Mouse (Mus musculus): ENCODE data around the gene Cobll1.
A peak's percentile ranks its signal among the peaks of the same experiment; 100 is the strongest.
"Not testable (repeated sequence)": the region's sequence is repeated elsewhere in the genome, so short reads cannot be mapped to it uniquely, and the experiment has no call there.

The Cobll1 gene

GRCm38 (mm10) chr2:65238964-65239570, at the start of gene Cobll1:
Cobll1 (minus strand) TSS chr2:65239403.
- no peak for DNase-seq

GRCm38 (mm10) chr2:65288696-65289095, 49.5 kb upstream of the Cobll1 start:
- DNase-seq = no peak

DNA sequence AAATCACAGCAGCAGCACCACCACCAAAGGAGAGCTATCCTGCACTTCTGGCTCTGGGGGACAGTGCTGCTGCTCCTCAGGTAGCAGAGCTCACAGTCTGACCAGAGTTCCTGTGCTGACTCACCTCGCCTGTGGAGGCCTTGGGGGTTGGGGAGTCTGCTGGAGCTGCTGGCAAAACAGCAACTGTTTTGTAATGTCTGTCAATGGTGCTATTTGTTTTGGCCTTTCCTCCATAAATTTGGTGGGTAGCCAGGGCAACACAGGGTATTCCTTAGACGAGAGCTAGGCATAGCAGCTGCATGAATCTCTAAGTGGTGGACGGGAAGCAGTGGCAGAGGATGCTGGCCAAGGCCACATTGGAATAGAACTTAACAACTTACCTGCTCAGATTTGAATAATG, 46.2 kb upstream of the Cobll1 start:
- DNase-seq = peak; percentile 26

DNA sequence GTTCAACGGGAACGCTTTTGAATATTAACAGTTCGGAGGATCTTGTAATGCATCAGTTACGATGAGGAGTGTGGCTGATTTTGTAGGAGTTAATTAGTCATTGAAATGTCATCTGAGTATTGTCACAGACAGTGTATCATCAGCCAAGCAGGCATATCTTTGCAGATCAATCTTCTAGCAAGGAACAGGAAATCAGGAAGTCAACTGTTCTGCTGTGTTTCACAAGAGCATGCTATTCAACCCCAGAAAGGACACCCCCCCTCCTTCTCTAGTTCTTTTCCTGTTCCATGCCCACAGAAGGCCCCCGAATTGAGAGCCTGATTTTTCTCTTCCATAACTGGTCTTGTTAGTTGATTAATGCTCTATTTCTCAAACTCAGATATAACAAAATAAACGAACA, 43.8 kb upstream of the Cobll1 start:
- no peak for DNase-seq

GRCm38 (mm10) chr2:65279029-65279690, 40.0 kb upstream of the Cobll1 start:
- peak; percentile 14 for DNase-seq

DNA sequence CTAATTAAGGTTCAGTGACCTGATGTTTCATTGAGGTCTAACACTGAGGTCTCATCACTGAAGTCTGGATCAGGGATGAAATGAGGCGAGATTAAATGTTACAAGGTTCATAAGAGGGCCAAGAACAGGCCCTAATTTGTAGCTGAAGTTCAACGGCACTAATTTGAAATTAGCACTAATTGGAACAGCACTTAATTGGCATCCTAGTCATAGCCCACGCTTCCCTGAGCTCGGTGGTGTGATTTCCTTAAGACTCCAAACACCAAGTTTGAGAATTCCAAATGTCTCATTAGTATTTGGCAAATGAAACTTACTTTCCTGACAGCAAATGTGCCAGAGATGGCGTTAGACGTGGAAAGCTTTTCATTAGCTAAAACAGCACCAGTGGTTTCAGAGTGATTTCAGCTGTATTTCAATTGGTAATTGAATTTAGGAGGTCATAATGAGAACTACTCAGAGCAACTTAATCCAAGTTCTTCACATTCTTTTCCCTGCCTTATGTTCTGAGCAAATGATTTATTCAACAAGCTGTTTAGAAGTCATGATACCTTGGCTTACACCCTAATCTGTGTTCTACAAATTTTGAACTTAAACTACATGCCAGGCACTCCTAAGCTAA, 36.3 kb upstream of the Cobll1 start:
- peak; percentile 12 for DNase-seq

- no peak for DNase-seq
Observed at GRCm38 (mm10) chr2:65273910-65274309, 34.7 kb upstream of the Cobll1 start.

- DNase-seq = no peak
Observed at GRCm38 (mm10) chr2:65268731-65269130, 29.5 kb upstream of the Cobll1 start.

DNA sequence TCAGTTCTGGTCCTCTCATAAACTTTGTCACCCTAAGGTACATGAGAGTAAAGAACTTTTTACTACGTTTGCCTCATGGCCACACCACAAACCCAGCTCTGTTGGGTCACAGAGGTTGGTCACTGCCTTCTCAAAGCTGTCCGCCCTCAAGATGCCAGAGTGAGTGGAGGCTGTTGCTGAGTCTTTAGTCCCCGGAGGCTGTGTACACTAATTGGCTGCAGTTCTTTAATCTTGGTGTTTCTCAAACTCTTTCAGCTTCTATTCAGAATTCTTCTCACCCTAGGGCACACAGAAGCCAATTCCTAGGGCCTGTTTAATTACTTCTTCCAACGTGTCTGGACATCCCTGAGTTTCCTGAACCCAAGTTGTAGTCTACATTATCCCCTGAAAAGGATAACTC, 28.6 kb upstream of the Cobll1 start:
- no peak for DNase-seq

GRCm38 (mm10) chr2:65266576-65267299, 27.5 kb upstream of the Cobll1 start:
- no peak for DNase-seq

DNA sequence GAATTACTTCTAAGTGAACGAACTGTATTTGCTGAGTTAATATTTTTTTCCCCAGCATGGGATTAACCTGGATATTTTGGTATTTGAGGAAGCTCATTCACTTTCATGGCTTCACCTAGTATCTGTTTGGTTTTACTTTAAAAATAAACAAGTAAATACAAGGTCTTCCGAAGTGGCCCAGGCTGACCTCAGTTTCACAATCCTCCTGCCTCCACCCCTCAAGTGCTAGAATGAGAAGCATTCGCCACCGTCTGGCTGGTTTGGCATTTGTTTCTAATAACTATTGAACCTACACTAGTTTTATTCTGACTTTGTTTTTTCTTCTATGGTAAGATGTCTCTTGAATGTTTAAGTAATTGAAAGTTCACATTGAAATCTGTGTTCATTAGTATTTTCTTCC, 23.0 kb upstream of the Cobll1 start:
- DNase-seq = no peak

GRCm38 (mm10) chr2:65260828-65261227, 21.6 kb upstream of the Cobll1 start:
- DNase-seq = not testable (repeated sequence)

DNA sequence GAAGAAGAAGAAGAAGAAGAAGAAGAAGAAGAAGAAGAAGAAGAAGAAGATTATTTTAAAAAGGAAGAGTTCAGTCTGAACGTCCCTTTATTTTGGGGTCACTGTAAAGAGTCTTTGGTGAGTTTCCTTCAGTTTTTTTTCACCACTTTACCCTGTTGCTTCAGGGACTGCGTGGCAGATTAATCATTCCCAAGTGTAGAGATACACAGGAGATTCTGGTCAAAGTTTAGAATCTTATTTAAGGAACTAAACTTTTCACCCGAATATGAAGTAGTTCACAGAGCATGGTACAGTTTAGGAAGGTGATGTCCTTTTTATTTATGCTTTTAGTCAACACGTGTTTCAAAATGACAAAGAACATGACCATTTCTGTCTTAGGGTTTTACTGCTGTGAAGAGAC, 21.2 kb upstream of the Cobll1 start:
- DNase-seq = no peak

DNA sequence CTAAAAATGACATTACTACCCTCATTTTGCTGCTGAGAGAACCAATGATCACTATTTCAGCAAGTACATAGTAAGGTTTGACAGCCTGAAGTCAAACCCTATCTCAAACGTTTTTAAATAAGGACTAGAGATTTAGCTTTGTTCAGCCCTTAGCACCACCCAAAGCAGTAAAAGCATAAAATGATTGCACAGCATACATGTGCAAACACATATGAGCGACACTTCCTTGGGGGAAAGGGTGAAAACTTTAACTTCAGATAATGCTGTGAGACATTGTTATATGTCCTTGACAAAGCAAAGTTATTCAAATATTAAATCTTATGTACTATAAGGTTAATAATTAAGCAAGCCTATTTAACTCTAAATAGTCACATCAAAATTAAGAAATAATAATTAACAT, 18.2 kb upstream of the Cobll1 start:
- no peak for DNase-seq

DNA sequence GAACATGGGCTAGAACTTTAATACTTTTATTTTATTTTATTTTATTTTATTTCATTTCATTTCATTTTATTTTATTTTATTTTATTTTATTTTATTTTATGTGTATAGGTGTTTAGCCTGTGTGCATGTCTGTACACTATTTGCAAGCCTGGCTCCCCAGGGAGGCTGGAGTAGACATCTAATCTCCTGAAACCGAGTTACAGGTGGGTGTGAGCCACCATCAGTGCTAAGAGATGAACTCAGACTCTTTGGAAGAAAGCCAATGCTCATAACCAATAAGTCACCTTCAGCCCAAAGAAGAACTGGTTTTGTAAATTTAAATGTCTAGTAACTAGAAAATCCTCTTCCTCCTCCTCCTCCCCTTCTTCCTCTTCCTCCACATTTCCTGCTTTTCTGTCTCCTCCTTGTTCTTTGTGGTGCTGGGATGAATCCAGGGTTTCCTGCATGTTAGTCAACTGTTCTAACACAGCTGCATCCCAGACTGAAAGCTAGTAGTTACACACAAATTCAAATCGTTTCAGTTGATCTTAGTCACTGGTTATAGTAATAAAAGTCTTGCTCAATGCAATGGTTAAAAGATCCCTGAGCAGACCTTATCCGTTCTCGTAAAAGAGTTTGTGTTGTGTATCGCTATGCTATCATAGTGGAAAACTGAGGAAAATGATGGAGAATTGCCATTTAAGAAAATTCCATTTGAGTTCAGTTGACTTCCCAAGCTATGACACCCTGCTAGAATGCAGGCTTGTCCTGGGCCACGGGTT, 17.5 kb upstream of the Cobll1 start:
- no peak for DNase-seq

- DNase-seq = no peak
Observed at GRCm38 (mm10) chr2:65250589-65251104, 11.4 kb upstream of the Cobll1 start.

DNA sequence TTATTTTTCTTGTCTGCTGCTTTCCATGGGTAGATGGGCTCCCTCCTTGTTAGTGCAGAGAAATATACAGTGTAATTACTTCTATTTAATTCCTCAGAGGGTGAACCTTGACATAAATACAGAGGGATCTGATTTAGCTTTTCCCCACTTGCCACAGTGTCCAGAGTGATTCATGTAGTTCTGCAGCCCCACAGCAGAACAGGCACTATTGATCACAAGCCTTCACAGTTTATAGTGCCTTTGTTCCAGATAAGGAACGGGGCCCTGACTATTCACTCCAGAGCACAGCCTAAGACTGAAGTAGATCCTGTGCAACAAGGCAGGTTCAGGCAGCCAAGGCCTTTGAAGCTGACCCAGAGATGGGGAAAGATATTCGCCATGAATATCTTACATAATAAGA, 10.4 kb upstream of the Cobll1 start:
- no peak for DNase-seq

DNA sequence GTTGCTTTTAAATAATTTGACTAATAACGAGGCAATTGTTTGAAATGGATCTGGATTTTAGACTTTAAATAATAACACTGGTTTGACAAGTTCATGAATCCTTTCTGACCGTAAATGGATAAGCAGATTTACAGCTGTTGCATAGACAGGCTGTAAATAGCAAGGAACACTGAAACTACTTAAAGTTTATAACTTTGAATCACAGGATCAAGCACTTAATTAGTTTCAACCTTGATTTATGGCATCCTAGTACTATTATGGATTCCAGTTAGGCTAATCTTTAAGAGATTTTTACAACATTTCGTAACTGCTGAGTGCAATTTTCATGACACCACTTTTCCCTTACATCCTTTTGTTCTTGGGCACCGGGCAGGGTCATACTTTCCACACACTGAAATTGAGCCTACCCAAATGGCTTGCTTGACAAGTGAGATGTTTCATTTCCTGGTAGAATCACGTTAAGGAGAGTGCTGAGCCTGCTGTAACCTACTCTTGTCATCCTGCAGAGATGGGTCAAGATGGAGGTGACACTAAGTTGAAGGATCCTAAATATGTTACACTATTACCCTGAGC, 1.1 kb upstream of the Cobll1 start:
- DNase-seq = no peak

DNA sequence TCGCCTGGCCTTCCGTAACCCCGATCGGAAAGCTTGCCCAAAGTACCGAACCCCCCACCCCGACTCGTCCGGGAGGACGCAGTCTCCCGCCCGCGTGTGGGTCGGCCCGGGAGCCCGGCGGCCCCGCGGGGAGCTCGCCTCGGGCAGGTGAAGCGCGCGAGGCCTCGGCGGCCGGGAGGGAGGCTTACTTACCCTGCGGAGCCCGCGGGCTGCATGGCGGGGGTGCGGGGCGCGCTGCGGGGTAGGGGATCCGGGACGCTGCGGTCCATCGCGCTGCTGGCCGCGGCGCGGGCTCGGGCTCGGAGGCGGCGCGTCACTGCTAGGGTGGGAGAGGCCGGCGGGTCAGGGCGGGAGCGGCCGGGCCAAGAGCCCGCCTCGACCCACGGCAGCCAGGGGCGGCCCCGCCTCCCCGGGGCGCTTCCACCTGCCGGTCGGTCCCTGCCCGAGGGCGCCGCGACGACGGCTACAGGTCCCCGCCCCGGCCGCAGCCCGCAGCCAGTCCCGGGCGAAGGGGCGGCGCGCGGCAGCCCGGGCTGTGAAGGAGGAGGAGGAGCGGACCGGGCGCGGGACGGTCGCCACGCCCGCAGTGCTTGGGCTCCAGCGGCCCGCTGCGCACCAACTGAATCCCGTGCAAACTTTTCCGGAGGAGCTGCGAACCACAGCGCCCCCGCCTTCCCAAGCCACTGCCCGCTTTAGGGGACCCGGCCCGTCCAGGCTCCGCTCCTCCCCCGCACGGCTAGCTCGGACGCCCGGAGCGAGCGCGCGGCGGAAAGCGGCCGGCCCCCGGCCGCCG, 836 bp downstream of the Cobll1 start:
- DNase-seq = peak; percentile 95

GRCm38 (mm10) chr2:65237610-65238170, 1.5 kb downstream of the Cobll1 start:
- DNase-seq = peak; percentile 89

DNA sequence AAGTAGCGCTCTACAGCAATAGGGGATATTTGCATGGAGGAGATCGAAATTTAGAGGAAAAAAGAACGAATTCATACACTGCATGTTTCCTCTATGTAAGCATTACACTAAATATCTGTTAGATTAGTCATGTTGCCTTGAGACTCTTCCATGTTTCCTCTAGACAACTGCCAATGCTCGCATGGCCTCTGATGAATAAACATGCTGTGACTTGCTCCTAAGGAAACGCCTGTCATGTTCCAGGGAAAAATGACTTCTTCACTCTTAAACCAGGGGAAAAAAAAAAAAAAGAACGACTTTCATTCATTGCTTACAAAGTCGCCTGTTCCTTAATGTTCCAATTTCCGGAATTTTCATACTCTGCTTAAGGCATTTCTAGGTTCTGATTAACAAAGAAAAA, 2.1 kb downstream of the Cobll1 start:
- DNase-seq = no peak
